Mouse (Mus musculus) cerebellum, adult (tissue): ENCODE measurements around the gene Ccdc89.

Source experiments
- ATAC-seq: cut with Nextera tagmentation; 2 replicates; pipeline ENCODE4 v1.9.2; 2017; ENCODE audit warnings: mild to moderate bottlenecking, moderate library complexity, mixed read lengths; ENCODE audit not compliant: insufficient number of reproducible peaks, low FRiP score, low TSS enrichment

The Ccdc89 gene

DNA sequence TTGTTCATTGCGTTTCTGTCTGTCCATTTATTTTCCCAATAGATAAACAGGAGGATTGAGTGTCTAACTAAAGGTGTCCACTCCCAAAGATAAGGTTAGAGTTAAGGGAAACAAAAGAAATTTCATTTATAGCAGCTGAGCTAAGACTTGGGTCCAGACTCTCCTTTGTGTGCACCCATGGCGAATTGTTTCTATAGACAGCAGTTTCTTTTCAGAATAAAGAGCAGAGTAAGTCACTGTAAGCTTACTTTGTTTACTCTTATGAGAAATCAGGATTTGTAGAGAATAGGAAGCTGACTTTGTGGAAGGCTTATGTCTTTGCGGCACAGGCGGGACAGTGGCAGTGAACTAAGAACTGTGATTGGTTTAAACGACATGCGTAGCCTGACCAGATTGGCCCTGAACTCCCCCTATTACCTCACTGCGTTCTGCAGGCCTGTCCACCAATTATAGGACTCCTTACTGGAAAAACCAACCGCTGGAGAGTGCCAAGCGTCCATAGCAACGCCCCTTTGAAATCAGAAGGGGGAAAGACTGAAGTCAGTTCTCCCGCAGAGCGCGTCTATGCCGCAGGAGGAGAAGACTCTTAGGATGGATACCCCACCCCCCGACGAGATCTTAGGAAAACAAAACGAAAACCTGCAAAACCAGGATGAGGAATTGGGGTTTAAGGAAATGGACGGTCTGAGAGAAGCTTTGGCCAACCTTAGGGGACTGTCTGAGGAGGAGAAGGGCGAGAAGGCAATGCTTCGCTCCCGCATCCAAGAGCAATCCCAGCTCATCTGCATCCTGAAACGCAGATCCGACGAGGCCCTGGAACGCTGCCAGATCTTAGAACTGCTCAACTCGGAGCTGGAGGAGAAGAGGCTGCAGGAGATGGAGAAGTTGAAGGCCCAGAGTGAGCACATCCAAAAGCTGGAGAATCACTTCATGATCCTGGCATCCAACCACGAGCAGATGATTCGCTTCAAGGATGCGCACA is at the start of gene Ccdc89:
Gene Ccdc89 (plus strand): TSS at position 558 of the 982 bp plus-strand sequence.
- peak; percentile 100 for ATAC-seq

- ATAC-seq = no peak
Measured at GRCm38 (mm10) chr7:90384411-90384810, 42.0 kb upstream of the Ccdc89 start.

DNA sequence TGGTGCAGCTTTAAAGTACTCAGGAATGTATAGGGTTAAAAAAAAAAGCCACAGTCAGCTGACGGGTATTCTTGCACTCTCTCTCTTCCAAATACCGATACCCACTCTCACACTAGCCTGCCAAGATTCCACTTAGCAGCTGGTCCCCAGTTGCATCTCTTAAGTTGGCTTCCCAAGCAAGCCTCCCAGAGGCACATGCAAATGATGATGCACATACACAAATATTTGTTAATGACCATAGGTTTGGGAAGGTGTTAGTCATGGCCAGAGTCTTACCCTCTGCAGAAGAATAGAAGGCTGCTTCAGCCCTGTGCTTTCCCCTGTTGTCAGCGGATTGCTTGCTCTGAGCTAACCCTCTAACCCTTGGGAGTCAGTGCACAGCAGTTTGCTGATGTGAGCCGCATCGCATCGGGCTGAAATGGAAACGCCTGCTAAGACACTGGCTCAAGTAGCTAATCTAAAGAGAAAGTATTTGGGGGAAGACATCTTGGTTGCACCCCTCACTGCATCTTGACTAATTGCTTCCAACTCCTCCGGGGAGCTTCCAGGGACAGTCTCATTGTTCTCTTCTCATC is 39.4 kb upstream of the Ccdc89 start:
- ATAC-seq = no peak

GRCm38 (mm10) chr7:90389765-90390164 is 36.6 kb upstream of the Ccdc89 start:
- ATAC-seq = no peak

DNA sequence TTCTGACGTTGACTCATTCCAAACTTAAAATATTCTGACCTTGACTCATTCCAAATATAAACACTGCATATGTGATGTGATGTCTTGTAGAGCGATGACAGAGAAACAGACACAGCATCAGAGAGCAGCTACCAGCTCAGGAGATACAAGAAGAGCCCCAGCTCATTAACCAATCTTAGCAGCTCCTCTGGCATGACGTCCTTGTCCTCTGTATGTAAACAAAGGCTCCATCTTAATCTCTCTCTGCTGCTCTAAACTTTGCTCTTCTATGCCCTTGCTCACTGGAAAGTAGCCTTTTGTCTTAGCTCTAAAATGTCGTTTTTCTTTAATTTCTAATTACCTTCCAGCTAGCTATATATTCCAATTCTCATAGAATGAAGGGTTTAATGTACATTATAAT is 31.3 kb upstream of the Ccdc89 start:
- ATAC-seq = no peak

DNA sequence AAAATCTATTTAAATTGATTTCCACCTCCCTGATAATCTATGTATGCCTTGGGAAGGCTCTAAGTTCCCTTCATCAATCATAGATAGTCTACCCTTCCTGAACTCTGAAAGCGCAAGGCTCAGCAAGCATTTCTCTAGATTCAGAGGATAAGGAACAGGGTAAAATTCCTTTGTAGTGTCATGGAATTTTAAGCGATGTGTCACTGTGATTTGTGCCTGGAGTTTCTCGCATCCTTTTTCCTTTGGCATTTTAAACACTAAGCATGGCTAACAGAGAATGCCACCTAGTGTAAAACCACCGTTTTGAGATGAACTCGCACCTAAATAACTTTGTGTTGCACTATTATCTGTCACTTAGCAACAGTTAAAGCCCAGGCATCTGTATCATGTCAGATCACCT is 30.4 kb upstream of the Ccdc89 start:
- ATAC-seq = no peak

GRCm38 (mm10) chr7:90409934-90410333 is 16.4 kb upstream of the Ccdc89 start:
- ATAC-seq = peak; percentile 56

- ATAC-seq = 0 out of 2 replicates have a peak, but pooled peaks have one; percentile 16
Measured at GRCm38 (mm10) chr7:90427006-90427405, 629 bp downstream of the Ccdc89 start.

GRCm38 (mm10) chr7:90432221-90432620 is 5.8 kb downstream of the Ccdc89 start:
- ATAC-seq = 0 out of 2 replicates have a peak, but pooled peaks have one; percentile 61

- ATAC-seq = no peak
Measured at GRCm38 (mm10) chr7:90440044-90440443, 13.7 kb downstream of the Ccdc89 start.

GRCm38 (mm10) chr7:90442070-90442469 is 15.7 kb downstream of the Ccdc89 start:
- peak; percentile 2; the same call in 1 of the 2 replicates for ATAC-seq

DNA sequence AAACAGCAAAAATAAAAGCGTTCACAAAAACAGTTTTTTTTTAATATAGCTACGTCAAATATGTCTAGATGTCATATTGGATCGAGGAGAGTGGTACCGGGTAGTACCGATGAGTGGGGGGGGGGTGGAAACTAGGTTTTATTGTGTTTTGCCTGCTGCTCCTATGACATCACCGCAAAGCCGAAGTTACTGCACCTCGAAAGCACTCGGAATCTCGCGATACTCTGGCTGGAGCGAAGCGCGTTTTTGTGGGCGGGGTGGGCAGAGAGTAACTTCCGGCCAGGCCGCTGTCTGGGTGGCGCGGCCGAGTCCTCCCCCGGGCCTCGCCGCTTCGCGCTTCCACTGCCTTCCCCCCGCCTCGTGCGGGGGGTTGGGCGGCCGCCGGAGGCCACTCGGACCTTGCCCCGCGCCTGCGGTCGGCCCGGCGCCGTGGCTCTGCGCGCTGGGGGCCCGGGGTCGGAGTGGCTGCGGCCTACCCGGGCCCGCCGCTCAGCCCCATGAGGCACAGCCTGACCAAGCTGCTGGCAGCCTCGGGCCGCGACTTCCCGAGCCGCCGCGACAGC is 16.2 kb downstream of the Ccdc89 start, which contains the start of gene Crebzf:
Gene Crebzf (plus strand): TSS at position 212 of the 563 bp plus-strand sequence.
- peak; percentile 97 for ATAC-seq

DNA sequence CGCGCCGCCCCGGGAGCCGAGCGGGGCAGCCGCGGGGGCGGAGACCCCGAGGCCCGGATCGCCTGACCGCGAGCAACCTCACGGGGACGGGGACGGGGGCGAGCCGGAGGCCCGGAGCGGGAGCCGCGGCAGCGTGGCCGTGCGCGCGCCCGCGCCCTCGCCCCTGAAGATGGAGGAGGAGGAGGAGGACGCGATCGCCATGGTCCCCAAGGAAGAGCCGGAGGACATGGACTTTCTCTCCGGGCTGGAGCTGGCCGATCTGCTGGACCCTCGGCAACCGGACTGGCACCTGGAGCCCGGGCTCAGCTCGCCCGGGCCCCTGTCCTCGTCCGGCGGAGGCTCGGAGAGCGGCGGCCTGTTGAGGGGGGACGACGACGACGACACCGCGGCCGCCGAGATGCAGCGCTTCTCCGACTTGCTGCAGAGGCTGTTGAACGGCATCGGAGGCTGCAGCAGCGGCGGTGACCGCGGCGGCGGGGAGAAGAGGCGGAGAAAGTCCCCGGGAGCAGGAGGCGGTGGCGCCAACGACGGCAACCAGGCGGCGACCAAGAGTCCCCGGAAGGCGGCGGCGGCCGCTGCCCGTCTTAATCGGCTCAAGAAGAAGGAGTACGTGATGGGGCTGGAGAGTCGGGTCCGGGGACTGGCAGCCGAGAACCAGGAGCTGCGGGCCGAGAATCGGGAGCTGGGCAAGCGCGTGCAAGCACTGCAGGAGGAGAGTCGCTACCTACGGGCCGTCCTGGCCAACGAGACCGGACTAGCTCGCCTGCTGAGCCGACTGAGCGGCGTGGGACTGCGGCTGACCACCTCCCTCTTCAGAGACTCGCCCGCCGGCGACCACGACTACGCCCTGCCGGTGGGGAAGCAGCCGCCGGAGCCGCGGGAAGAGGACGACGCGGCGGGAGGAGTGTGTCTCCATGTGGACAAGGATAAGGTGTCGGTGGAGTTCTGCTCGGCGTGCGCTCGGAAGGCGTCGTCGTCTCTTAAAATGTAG is 17.0 kb downstream of the Ccdc89 start:
- ATAC-seq = peak; percentile 77

DNA sequence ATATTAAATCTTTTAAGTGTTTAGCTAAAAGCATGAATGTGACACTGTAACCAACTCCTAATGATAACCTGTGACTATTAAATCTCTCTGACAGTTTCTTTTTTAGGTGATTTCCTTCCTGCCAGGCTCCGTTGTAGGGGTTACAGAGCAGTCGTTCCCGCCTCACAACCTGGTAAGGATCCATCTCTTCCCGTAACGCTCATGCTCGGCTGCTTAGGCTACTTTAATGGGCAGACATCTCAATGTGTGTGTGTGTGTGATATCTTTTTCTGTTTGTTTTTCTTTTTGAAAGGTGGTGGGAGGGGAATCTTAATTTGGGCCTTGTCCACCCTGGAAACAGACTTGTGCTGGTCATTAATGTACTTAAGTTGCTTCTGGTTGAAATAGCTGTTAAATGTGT is 17.8 kb downstream of the Ccdc89 start:
- no peak for ATAC-seq

DNA sequence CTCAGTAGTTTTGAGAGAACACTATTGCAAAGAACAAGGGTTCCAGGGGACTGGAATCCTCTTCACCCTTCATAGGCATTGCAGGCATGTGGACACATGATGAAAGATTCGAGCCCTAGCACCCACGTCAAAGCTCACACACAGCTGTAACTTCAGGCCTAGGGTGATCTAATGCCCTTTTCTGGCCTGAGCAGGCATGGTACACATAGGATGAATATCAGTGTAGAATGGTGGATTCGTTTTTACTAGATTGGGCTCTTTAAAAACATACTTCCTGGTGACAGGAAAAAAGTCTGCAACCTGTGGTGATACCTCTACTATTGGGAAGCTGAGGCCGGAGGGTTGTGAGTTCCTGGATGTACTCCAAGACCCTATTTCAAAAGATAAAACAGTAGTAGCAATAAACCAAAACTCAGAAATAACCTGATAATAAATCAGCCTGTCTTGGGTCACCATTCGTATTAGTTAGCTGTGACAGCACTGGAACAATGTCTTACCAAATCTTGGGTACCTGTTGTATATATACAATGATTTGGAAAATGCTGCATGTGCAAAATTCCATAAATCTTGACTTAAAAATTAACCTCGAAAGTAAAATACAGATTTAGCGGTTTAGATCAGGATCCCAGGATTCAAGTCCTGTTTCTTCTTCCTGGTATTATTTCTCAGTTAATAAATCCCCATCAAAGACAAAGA is 29.9 kb downstream of the Ccdc89 start:
- ATAC-seq = no peak

DNA sequence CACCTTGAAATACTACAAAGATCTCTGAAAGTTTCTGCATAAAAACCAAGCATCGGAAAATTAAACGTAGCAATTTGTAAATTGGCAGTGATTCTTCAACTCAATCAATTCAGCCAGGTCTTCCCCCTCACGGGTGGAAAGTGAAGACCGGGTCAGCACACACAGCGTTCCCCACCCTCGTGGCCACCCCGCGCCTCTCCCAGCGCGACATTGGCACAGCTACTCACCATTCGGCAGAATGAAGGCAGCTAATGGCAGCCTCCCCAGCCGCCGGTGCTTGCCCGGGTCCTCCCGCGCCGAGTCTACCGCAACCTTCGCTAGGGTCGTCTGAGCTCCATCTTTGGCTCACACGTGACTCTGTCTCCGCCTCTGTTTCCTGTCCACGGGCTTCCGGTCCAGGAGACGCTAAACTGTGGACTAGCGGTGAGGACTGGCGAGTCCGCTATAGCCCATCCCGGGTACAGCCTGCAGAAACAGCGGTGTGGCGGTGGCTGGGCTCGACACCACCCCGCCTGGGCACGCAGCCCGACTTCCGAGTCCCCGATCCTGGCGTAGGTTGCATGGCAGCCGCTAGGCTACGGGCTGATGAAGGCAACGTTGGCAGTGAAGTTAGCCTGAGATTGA is 30.6 kb downstream of the Ccdc89 start, which contains the start of gene Tmem126a:
Gene Tmem126a (minus strand): TSS at position 385 of the 624 bp plus-strand sequence.
- ATAC-seq = peak; percentile 98

DNA sequence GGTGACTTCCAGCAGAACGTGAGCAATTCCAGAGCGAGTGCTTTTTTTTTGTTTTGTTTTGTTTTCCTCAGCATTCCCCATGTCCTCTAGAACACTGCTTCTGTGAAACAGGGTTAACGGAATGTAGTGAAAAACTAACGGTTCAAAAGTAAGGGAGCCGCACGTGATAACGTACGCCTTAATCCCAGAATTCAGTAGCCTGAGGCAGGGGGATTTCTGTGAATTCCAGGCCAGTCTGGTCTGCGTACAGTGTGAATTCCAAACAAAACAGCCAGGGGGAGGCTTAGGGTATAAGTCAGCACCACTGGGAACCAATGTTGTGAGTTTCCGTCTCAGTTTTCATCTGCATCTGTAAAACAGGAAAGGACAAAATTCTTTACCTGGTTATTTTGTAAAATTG is 31.1 kb downstream of the Ccdc89 start:
- ATAC-seq = 0 out of 2 replicates have a peak, but pooled peaks have one; percentile 5

DNA sequence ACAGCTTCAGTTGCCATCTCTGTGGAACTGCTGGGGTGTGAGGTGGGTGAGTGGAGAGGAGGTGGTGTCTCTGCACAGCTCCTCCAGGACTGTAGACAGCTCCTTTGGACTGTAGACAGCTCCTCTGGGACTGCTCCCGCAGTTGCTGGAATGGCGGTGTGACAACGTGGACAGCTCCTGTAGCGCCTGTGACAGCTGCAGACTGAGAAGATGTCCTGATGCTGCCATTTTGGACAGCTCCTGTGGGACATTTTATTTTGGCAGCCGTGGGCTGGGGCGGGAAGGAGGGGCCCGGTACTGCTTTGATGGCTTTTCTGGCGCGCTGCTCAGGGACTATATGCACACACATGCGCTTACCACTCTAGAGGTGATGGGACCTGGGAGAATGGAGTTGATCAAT is 34.0 kb downstream of the Ccdc89 start:
- no peak for ATAC-seq

GRCm38 (mm10) chr7:90460930-90461329 is 34.6 kb downstream of the Ccdc89 start:
- ATAC-seq = no peak
